In the genomic region with DNA sequence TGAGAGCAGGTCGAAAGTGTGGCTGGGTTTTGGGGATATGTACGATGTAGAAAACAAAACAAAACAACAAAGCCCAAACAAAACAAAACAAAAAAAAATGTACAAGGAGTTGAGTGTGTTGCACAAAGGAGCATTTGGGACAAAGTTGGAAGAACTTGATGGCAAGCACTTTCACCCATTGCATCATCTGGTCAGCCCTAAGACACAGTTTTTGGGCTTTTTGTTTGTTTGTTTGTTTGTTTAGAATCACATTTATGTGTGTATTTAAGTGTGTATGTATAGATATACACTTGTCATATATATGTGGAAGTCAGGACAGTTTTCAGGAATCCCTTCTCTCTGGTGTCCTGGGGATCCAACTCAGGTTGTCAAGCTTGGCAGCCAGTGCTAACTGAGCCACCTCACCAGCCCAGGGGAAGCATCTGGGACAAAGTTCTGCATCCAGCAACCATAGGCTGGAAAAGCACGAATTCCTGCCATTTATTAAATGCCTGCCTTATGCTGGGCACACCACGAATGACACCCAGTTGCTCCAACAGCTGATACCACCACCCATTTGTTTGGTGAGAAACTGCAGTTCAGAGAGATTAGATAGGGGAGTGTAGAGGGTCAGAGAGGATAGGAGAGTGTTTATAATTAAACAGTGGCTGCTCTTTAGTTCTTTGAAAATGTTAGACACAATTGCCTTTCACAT, we compare ENCODE assay signal across 10 mouse cellular contexts. TPM values are rescaled to one million over a fixed set of nuclear protein-coding genes. Genes with fewer than 3 reads are reported as not detected.
DNase-seq lines count a peak whose midpoint lies in the region; ATAC-seq and TF ChIP-seq lines count a peak whose summit lies in the region.
"Had no signal": no experiment of that assay in that cellular context is flagged by ENCODE, and none has a peak within 500 bp of the region (broad histone marks: within the 10 kb centered on the region; RNA-seq: fewer than 3 reads in every experiment).

No protein-coding gene starts in this region.

- no peak overlapping the region for H3K4me2 ChIP-seq in neural tube, embryonic 15.5 days
- no peak overlapping the region for H3K4me2 ChIP-seq in limb, embryonic 12.5 days
- H3K4me2 ChIP-seq: intestine, embryonic 15.5 days had no signal

- TF ChIP-seq CTCF in olfactory bulb, adult 2 months (IDR thresholded peaks at IDR 0.05; ENCODE audit: insufficient read depth, low read depth, low read length), result no peak

- no peak for DNase-seq in neural tube, embryonic 10.5 days (ENCODE audit: extremely low spot score, low spot score)
- DNase-seq in adipocyte (ENCODE audit: low spot score), result peak; percentile 89
- no peak for DNase-seq in adrenal gland, postnatal 36 days
- no peak for DNase-seq in hindbrain, embryonic 10.5 days (ENCODE audit: low spot score)

- H3K27ac ChIP-seq in neural tube, embryonic 15.5 days (replicated peaks), result 0 out of 2 replicates have a peak overlapping the region, but pooled peaks have one; percentile 23
- H3K27ac ChIP-seq in limb, embryonic 12.5 days, result peak overlapping the region; percentile 91
- peak overlapping the region; percentile 90 for H3K27ac ChIP-seq in olfactory bulb, adult 2 months (ENCODE audit: insufficient read depth, low read depth, low read length)
- H3K27ac ChIP-seq in hindbrain, embryonic 10.5 days, result no peak overlapping the region
- H3K27ac ChIP-seq: intestine, embryonic 15.5 days had no signal

- H3K4me1 ChIP-seq in neural tube, embryonic 15.5 days, result peaks cover 13% of the 10 kb centered on the region
- H3K4me1 ChIP-seq in limb, embryonic 12.5 days (replicated peaks), result peaks cover 35% of the 10 kb centered on the region
- H3K4me1 ChIP-seq in olfactory bulb, adult 2 months (ENCODE audit: control insufficient read depth, insufficient read depth, low read length), result peaks cover 21% of the 10 kb centered on the region
- peaks cover 19% of the 10 kb centered on the region for H3K4me1 ChIP-seq in hindbrain, embryonic 10.5 days (replicated peaks)

- no peak for ATAC-seq in neural tube, embryonic 15.5 days (ENCODE audit: low FRiP score)
- no peak for ATAC-seq in limb, embryonic 12.5 days (ENCODE audit: insufficient number of reproducible peaks, insufficient read depth, low FRiP score, low TSS enrichment, low read depth)

- TF ChIP-seq POLR2A in olfactory bulb, adult 2 months (IDR thresholded peaks at IDR 0.05; ENCODE audit: insufficient read depth, low read depth, low read length), result no peak

- WGBS in neural tube, embryonic 15.5 days, result 69% methylated on average over 4 of the region's 4 CpGs
- 30% methylated on average over 4 of the region's 4 CpGs for WGBS in limb, embryonic 12.5 days
- WGBS in olfactory bulb, adult 2 months, result 36% methylated on average over 4 of the region's 4 CpGs
- WGBS in hindbrain, embryonic 10.5 days, result 62% methylated on average over 4 of the region's 4 CpGs

- no peak overlapping the region for H3K9ac ChIP-seq in neural tube, embryonic 15.5 days (replicated peaks)
- no peak overlapping the region for H3K9ac ChIP-seq in limb, embryonic 12.5 days (replicated peaks)
- H3K9ac ChIP-seq: intestine, embryonic 15.5 days had no signal

- no peaks in the 10 kb centered on the region for H3K9me3 ChIP-seq in neural tube, embryonic 15.5 days (replicated peaks)
- no peaks in the 10 kb centered on the region for H3K9me3 ChIP-seq in limb, embryonic 12.5 days
- no peaks in the 10 kb centered on the region for H3K9me3 ChIP-seq in hindbrain, embryonic 10.5 days
- H3K9me3 ChIP-seq: intestine, embryonic 15.5 days had no signal

- H3K27me3 ChIP-seq in neural tube, embryonic 15.5 days (replicated peaks), result no peaks in the 10 kb centered on the region
- H3K27me3 ChIP-seq in limb, embryonic 12.5 days, result no peaks in the 10 kb centered on the region
- no peaks in the 10 kb centered on the region for H3K27me3 ChIP-seq in hindbrain, embryonic 10.5 days (ENCODE audit: insufficient read depth, poor library complexity, severe bottlenecking)
- H3K27me3 ChIP-seq: intestine, embryonic 15.5 days; megakaryocyte, embryonic 14.5 days had no signal

- H3K36me3 ChIP-seq in neural tube, embryonic 15.5 days, result no peaks in the 10 kb centered on the region
- no peaks in the 10 kb centered on the region for H3K36me3 ChIP-seq in limb, embryonic 12.5 days
- H3K36me3 ChIP-seq in hindbrain, embryonic 10.5 days, result no peaks in the 10 kb centered on the region
- H3K36me3 ChIP-seq: intestine, embryonic 15.5 days had no signal

- H3K4me3 ChIP-seq in neural tube, embryonic 15.5 days (replicated peaks), result no peak overlapping the region
- H3K4me3 ChIP-seq in limb, embryonic 12.5 days (replicated peaks), result no peak overlapping the region
- H3K4me3 ChIP-seq in olfactory bulb, adult 2 months (ENCODE audit: insufficient read depth, low read depth, low read length), result no peak overlapping the region
- no peak overlapping the region for H3K4me3 ChIP-seq in hindbrain, embryonic 10.5 days
- H3K4me3 ChIP-seq: erythroblast, embryonic 14.5 days; intestine, embryonic 15.5 days; megakaryocyte, embryonic 14.5 days had no signal

RNA-seq across cellular contexts. Expression of gene Dgkd, which starts 5.5 kb away (rescaled TPM):
- 40.7 and 45.4 TPM in 2 replicates for polyA plus RNA-seq in neural tube, embryonic 15.5 days (2015; fragmentation: Nextera tagmentation; extraction: Ambion mirVana)
- 44.6 and 45.8 TPM in 2 replicates for polyA plus RNA-seq in limb, embryonic 12.5 days (2016; fragmentation: Nextera tagmentation; extraction: Ambion mirVana)
- polyA plus RNA-seq in olfactory bulb, adult 2 months (2012; ENCODE audit: insufficient read depth, insufficient read length, low replicate concordance, missing spikeins), result 128 and 379 TPM in 2 replicates
- 10 to 100 TPM; 66.0 to 74.1 TPM for total RNA-seq in adrenal gland, postnatal 36 days (2021)
- polyA plus RNA-seq in hindbrain, embryonic 10.5 days (2016; fragmentation: Nextera tagmentation; extraction: Ambion mirVana), result 32.6 and 33.6 TPM in 2 replicates

RNA-seq across cellular contexts. Expression of gene Sag, which starts 44.1 kb away (rescaled TPM):
- polyA plus RNA-seq in neural tube, embryonic 15.5 days (2015; fragmentation: Nextera tagmentation; extraction: Ambion mirVana), result 2.1 and 2.7 TPM in 2 replicates
- 2.7 and 3.8 TPM in 2 replicates for polyA plus RNA-seq in limb, embryonic 12.5 days (2016; fragmentation: Nextera tagmentation; extraction: Ambion mirVana)
- not detected in 2 replicates for polyA plus RNA-seq in olfactory bulb, adult 2 months (2012; ENCODE audit: insufficient read depth, insufficient read length, low replicate concordance, missing spikeins)
- total RNA-seq in adrenal gland, postnatal 36 days (2021), result 1 to 10 TPM; 1.5 to 3.3 TPM
- polyA plus RNA-seq in hindbrain, embryonic 10.5 days (2016; fragmentation: Nextera tagmentation; extraction: Ambion mirVana), result 2.5 and 3.3 TPM in 2 replicates
- polyA plus RNA-seq: erythroblast, embryonic 14.5 days had no signal
